Mouse (Mus musculus) adipocyte (in vitro differentiated cells): ENCODE data around the gene Mylk3.
A peak's percentile ranks its signal among the peaks of the same experiment; 100 is the strongest.

Experiments
- DNase-seq: peaks from one replicate; pipeline ENCODE4 v3.0.0-alpha.2; 2016; ENCODE audit warnings: low spot score

The Mylk3 gene

GRCm38 (mm10) chr8:85386205-85386604 is at the start of gene Mylk3:
Gene Mylk3, minus strand, starts transcription at chr8:85386345.
- no peak for DNase-seq

- DNase-seq = no peak
Observed at GRCm38 (mm10) chr8:85435736-85436135, 49.6 kb upstream of the Mylk3 start.

DNA sequence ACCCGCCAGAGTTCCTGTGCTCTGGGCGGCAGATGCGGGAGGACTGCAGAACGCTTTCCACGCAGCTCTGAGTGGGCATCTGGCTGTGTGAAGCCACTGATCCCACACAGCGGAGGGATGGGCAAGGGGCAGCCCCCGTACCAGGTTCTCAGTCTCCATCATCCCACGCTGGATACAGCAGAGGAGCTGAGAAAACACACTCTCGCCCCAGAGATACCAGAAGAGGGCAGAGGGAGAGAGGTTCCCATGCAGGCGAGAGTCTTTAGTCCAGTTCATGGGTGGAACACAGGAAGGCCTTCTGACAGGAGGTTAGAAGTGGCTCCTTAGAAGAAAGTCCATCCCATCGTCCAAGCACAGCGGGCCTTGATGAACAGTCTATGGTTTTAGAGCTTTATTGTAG is 48.7 kb upstream of the Mylk3 start:
- DNase-seq = no peak

DNA sequence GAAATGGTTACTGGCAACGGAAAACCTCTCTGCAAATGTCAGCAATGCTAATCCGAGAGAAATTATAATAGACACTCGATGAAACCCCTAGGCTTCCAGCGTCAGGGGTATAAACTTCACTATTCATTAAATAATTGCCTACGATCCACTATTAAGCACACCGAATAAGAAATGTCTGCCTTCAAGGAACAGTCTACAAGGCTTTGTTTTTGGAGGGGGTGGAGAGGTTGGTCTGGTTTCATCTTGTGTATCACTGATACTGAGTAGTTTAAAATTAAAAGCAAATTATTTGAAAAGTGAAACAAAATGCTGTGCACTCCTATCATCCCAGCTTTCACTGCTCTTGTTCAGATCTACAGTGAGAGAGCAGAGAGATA is 46.9 kb upstream of the Mylk3 start:
- no peak for DNase-seq

- peak; percentile 97 for DNase-seq
Observed at GRCm38 (mm10) chr8:85432168-85433016, 46.2 kb upstream of the Mylk3 start, which contains the start of gene 4921524J17Rik. Gene 4921524J17Rik, minus strand, starts transcription at chr8:85432833.

DNA sequence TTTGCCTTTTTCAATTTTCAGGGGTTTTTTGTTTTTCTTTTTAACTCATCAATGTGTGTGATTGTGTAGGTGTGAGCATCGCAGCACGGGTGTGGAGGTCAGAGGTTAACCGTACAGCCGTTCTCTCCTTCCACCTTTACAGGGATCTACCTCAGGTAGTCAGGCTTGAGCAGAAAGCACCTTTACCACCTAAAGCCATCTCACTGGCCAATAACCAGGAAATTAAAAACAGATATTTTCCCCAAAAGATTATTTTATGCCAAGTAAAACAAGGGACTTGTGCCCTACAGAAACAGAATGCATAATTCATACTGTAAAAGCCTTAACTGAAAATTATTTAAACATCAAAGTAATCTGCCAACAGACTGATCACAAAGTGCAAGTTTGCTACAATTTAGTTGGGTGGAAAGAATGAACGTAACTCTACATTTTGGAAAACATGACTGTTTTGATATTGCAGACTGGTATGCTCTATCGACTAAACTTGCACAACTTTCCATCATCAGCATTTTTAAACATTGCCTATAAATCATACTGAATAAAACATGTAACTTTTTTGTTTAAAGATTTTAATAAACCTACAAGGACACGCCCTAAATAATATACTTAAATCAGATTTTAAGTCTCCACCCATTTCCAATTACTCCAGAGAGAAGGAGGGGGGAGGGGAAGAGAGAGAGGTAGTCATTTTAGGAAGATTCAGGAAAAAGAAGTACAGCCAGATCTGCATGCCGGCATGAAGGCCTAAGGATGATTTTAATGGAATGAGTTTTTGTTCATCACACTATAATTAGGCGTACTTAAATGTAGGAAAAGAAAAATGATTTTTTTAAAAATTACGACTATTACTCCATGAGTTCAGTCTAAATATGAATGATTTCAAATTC is 45.4 kb upstream of the Mylk3 start:
- DNase-seq = peak; percentile 66

DNA sequence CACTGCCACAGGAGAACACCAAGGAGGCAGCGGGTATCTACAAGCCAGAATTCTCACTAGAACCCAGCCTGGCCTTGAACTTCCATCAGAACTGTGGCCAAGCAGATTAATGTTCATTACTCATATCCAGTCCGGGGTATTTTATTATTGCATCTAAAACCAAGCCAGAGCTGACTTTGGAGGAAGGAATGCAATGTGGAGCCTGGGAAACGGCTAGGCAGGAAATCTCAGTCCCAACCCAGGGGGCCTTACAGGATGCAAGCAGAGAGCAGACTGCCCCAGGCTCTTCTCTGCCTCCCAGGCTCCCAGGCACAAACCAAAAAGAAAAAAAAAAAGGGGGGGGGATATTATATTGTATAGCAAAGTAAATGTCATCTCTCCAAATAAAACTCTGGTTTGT is 44.7 kb upstream of the Mylk3 start:
- DNase-seq = peak; percentile 45

DNA sequence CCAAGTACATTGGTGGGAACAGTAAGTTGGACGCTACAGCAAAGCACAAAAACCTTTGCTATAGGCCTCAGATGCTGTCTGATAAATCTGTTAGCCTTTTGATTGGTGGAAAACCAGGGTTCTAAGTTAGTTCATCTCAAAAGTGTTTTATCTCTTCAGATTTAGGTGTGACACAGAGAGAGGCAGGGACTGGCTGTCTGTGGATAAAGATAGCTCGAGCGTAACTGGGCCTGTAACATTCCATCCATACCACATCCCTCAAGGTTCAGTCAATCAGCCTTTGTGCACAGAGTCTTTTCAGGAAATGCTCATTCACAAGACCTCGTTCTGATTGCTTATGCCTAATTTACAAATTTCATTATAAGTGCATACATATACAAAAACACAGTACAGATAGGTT is 43.1 kb upstream of the Mylk3 start:
- no peak for DNase-seq

- DNase-seq = no peak
Observed at GRCm38 (mm10) chr8:85427026-85427425, 40.9 kb upstream of the Mylk3 start.

- DNase-seq = no peak
Observed at GRCm38 (mm10) chr8:85421329-85421728, 35.2 kb upstream of the Mylk3 start.

DNA sequence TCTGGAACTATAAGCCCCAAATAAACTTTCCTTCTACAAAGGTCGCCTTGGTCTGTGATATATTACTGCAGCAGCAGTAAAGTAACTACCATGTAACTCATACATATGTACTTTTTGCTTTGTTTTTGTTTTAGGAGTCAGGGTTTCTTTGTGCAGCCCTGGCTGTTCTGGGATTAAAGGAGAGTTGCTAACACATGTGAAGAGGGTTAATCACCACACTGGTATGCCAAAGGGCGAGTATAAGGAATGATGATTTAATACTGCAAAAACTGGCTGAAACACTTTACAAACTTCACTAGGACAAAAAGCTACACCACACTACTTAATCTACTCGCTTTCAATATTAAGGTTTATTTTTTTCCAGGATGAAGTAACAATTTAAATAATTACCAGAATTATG is 22.4 kb upstream of the Mylk3 start:
- no peak for DNase-seq

- DNase-seq = peak; percentile 83
Observed at GRCm38 (mm10) chr8:85408053-85408505, 21.9 kb upstream of the Mylk3 start.

DNA sequence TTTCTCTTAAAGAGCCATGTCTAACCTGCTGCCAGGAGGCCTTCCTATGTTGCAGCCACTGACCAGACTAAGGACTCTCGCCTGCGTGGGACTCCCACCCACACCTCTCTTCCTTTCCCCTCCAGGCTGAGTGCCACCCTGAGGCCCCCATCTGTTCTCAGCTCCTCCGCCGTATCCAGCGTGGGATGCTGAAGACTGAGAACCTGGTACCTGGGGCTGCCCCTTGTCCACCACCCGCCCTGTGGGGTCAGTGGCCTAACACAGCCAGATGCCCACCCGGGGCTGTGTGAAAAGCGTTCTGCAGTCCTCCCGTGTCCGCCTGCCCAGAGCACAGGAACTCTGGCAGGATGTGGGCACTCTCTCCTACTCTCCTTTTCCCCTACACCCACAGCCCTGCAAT is 19.8 kb upstream of the Mylk3 start:
- DNase-seq = no peak

GRCm38 (mm10) chr8:85405418-85405817 is 19.3 kb upstream of the Mylk3 start:
- DNase-seq = no peak

- DNase-seq = no peak
Observed at GRCm38 (mm10) chr8:85398548-85398947, 12.4 kb upstream of the Mylk3 start.

DNA sequence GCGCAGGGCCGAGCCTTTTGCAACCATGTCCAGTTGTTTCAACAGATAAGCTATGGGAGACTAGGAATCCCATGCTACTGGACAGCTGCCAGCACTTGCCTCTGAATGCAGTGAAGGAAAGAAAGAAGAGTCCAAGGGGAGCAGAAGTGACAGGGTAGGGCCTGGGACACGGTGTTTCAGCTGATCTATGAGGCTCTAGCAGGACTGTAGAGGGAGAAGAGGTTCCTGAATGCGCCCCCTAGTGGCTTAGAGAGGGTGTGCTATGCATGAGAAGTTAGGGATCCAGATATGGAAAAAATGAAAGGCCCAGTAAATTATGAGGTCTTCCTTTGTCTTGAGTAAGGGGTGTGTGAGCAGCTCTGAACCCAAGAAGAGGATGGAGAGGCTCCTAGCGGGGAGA is 11.4 kb upstream of the Mylk3 start:
- DNase-seq = peak; percentile 93

DNA sequence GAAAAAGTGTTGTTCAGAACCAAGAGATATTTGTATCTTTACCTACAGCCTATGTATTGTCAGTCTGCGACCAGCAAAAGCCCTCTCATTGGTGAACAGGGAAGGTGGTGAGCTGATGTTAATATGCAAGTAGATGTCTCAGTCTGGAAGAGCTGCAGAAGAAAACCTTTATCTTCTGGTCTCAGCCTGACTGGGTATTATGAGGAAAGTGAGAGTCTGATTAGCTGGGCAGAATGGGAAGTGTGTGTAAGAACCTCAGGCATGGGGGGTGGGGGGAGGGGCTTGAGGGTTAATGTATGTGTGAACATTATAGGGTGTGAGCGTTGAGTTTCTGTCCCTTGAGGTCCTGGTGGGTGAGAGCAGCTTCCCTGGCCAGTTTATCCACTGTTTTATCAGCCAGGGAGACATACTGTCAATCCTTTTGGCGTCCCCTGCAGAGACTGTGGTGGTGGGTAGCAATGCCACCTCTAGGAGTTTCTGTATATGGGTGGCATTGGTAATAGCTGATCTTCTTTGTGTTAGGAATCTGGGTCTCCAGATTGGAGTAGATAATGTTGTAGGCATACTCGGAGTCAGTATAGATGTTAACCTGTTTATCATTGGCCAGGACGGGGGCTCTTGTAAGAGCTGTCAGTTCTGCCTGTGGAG is 10.4 kb upstream of the Mylk3 start:
- no peak for DNase-seq

GRCm38 (mm10) chr8:85395681-85396431 is 9.7 kb upstream of the Mylk3 start:
- no peak for DNase-seq

- no peak for DNase-seq
Observed at GRCm38 (mm10) chr8:85395017-85395416, 8.9 kb upstream of the Mylk3 start.

DNA sequence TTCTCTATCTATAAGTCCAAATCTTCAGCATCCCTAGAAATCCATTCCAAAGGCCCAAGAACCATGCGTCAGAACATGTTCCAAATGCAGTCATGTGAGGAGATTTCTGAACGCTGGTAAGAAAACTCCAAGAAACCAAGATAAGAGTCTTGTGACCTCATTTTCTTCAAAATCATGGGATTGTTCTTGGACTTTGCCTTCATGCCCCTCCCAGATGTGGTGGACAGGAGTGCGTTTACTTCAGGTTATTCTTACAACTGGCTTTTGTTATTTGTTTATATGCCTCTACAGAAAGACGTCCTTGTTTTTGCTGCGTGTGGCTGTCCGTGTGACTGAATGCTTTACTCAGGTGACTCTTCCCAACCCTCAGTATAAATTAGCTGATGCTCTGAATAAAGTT is 7.1 kb upstream of the Mylk3 start:
- no peak for DNase-seq

GRCm38 (mm10) chr8:85391438-85391837 is 5.3 kb upstream of the Mylk3 start:
- no peak for DNase-seq

- no peak for DNase-seq
Observed at GRCm38 (mm10) chr8:85381926-85382325, 4.2 kb downstream of the Mylk3 start.
